Mouse (Mus musculus) neural tube, embryonic 15.5 days (tissue): Measurements from ENCODE around the gene Farp1. TPM values are rescaled to one million over a fixed set of nuclear protein-coding genes. Genes with fewer than 3 reads are reported as not detected.

Source experiments
- ATAC-seq: fragments of 200-750 bp; cut with Nextera tagmentation; 2 replicates; pipeline ENCODE4 v1.8.0; 2017; ENCODE audit warnings: mild to moderate bottlenecking, moderate TSS enrichment, moderate library complexity; ENCODE audit not compliant: low FRiP score
- H3K27ac ChIP-seq: fragments of 300-500 bp; sonication (generic); replicated peaks from 2 replicates; pipeline ENCODE4 v1.5.1; 2015; ENCODE audit warnings: mild to moderate bottlenecking, inconsistent platforms
- H3K27me3 ChIP-seq: fragments of 300-500 bp; sonication (generic); replicated peaks from 2 replicates; pipeline ENCODE4 v1.6.1; 2015; ENCODE audit warnings: inconsistent platforms
- H3K36me3 ChIP-seq: fragments of 300-500 bp; sonication (generic); 2 replicates; pipeline ENCODE4 v1.6.1; 2015; ENCODE audit warnings: inconsistent platforms
- H3K4me1 ChIP-seq: fragments of 300-500 bp; sonication (generic); 2 replicates; pipeline ENCODE4 v1.6.1; 2015; ENCODE audit warnings: inconsistent platforms
- H3K4me2 ChIP-seq: fragments of 300-500 bp; sonication (generic); 2 replicates; pipeline ENCODE4 v1.6.1; 2015; ENCODE audit warnings: inconsistent platforms, mild to moderate bottlenecking, moderate library complexity
- H3K4me3 ChIP-seq: fragments of 300-500 bp; sonication (generic); replicated peaks from 2 replicates; pipeline ENCODE4 v1.5.1; 2015; ENCODE audit warnings: mild to moderate bottlenecking, inconsistent platforms
- H3K9ac ChIP-seq: fragments of 300-500 bp; sonication (generic); replicated peaks from 2 replicates; pipeline ENCODE4 v1.6.1; 2015; ENCODE audit warnings: mild to moderate bottlenecking, inconsistent platforms
- H3K9me3 ChIP-seq: fragments of 300-500 bp; sonication (generic); replicated peaks from 2 replicates; pipeline ENCODE4 v1.6.1; 2016; ENCODE audit warnings: inconsistent platforms
- WGBS: fragments of 180-500 bp; shearing (Covaris S2); methylation state at CpG from one replicate; pipeline ENCODE4 v1.1.7; 2015; ENCODE audit warnings: mixed read lengths; 5-methylcytosine and 5-hydroxymethylcytosine counted together
- polyA plus RNA-seq: library from polyadenylated mRNA; unstranded; fragments of >200 nt; fragmentation: Nextera tagmentation; extraction: Ambion mirVana; gene quantifications from 2 replicates; pipeline ENCODE4 v1.2.1, GENCODE M21; 2015

Farp1 gene
- polyA plus RNA-seq, 1 experiment from 2014 or later: 28.5 TPM

- H3K27me3 ChIP-seq: no peaks in the 10 kb centered on the region
- peak; percentile 75 for ATAC-seq
Measured at GRCm38 (mm10) chr14:121279106-121279505, 244.1 kb downstream of the Farp1 start.

GRCm38 (mm10) chr14:121280601-121281335 is 245.8 kb downstream of the Farp1 start:
- Histone ChIP-seq H3K36me3 (peaks cover 74% of the 10 kb centered on the region), H3K4me1 (0 out of 2 replicates have a peak, but pooled peaks cover 3% of the 10 kb centered on the region), H3K4me2 (no peak overlapping the region), H3K27me3 (no peaks in the 10 kb centered on the region), H3K9ac (no peak overlapping the region), H3K4me3 (no peak overlapping the region), H3K9me3 (no peaks in the 10 kb centered on the region), H3K27ac (no peak overlapping the region)
- 77% methylated on average over 16 of the region's 16 CpGs for WGBS
- ATAC-seq: no peak

More at GRCm38 (mm10) chr14:121279106-121279505, 244.1 kb downstream of the Farp1 start:
- Histone ChIP-seq H3K4me1 (0 out of 2 replicates have a peak, but pooled peaks cover 3% of the 10 kb centered on the region), H3K36me3 (peaks cover 68% of the 10 kb centered on the region), H3K4me3 (no peak overlapping the region), H3K27ac (no peak overlapping the region), H3K4me2 (no peak overlapping the region), H3K9me3 (no peaks in the 10 kb centered on the region), H3K9ac (no peak overlapping the region)
- 33% methylated on average over 6 of the region's 6 CpGs for WGBS

DNA sequence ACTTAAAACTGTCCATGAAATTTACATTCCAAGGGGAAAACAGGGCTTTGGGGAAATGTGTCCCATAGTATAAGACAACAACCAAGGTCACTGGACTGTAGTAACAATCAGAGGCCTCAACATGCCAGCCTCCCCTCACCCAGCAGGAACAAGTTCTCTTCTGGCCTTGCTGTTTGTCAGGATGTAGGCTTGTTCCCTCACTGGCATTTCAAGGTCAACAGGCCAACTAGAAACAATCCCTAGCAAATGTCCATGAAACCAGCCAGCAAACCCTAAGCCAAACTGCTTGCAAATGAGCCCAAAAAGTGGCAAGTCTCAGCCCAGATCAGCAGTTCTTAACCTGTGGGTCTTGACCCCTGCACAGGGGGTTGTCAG is 246.3 kb downstream of the Farp1 start:
- Histone ChIP-seq H3K36me3 (peaks cover 75% of the 10 kb centered on the region), H3K9ac (no peak overlapping the region), H3K4me3 (no peak overlapping the region), H3K4me1 (0 out of 2 replicates have a peak, but pooled peaks cover 3% of the 10 kb centered on the region), H3K9me3 (no peaks in the 10 kb centered on the region), H3K27ac (no peak overlapping the region), H3K4me2 (no peak overlapping the region), H3K27me3 (no peaks in the 10 kb centered on the region)
- no peak for ATAC-seq

DNA sequence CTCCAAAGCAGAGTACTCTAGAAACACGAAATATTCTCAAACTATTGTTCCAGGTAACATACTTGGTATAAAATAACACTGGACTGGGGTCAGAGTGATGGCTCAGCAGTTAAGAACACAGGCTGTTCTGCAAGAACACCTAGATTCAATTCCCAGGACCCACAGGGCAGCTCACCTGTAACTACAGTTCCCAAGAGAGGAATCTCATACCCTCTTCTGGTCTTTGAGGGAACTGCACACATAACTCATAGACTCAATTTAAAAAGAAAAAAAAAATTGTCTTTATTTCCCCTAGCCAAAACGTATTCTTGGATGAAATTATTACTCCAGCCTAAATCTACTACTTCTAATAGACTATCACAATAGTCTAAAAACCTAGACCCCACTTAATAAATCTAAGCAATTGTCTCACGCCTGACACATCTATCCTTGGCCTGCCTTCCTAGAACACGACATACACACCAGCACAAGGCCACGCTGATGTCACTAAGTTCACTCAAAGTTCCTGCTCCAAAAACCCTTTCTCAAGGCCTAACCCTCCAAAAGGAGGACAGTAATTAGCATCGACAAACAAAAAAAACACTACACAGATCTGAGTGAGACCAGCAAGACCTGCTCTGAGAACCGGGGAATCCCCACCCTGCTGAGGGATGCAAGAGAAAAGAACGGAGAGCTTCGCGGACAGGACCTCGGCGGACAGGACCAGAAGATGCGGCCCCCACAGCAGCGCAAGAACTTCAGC is 250.6 kb downstream of the Farp1 start:
- Histone ChIP-seq H3K4me2 (no peak overlapping the region), H3K9me3 (no peaks in the 10 kb centered on the region), H3K36me3 (peaks cover 59% of the 10 kb centered on the region), H3K4me3 (no peak overlapping the region), H3K9ac (no peak overlapping the region), H3K27ac (no peak overlapping the region), H3K4me1 (no peaks in the 10 kb centered on the region), H3K27me3 (no peaks in the 10 kb centered on the region)
- WGBS: 95% methylated on average over 14 of the region's 14 CpGs
- ATAC-seq: no peak

DNA sequence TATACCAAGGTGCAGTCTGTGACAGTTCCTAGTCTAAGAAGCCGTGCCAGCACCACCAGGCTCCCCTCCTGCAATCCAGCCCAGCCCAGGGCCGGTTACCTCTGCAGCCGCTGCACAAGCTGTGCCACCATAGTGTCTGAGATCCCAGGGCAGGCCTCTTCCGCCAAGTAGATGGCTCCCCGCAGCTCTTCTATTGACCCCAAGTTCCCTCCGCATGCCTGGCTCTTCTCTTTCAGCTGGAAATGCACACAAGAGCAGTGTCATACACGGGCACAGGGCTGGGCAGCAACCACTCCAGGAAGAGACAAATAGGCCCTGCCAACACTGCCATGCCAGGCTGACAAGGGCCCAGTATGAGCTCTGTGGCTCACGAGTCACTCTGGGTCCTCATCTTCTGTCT is 256.9 kb downstream of the Farp1 start:
- H3K27me3 ChIP-seq: no peaks in the 10 kb centered on the region
- H3K4me3 ChIP-seq: no peak overlapping the region
- WGBS: 89% methylated on average over 8 of the region's 8 CpGs
- peaks cover 36% of the 10 kb centered on the region for H3K36me3 ChIP-seq
- H3K4me1 ChIP-seq: no peaks in the 10 kb centered on the region
- no peaks in the 10 kb centered on the region for H3K9me3 ChIP-seq
- no peak overlapping the region for H3K27ac ChIP-seq
- no peak overlapping the region for H3K9ac ChIP-seq
- H3K4me2 ChIP-seq: no peak overlapping the region
- ATAC-seq: no peak

- Histone ChIP-seq H3K9me3 (no peaks in the 10 kb centered on the region), H3K4me1 (no peaks in the 10 kb centered on the region), H3K4me2 (no peak overlapping the region), H3K27me3 (no peaks in the 10 kb centered on the region), H3K4me3 (no peak overlapping the region), H3K36me3 (peaks cover 36% of the 10 kb centered on the region), H3K9ac (no peak overlapping the region), H3K27ac (no peak overlapping the region)
- WGBS: 94% methylated on average over 3 of the region's 3 CpGs
- ATAC-seq: no peak
Measured at GRCm38 (mm10) chr14:121292391-121292790, 257.4 kb downstream of the Farp1 start.

GRCm38 (mm10) chr14:121294484-121294883 is 259.5 kb downstream of the Farp1 start:
- Histone ChIP-seq H3K4me3 (no peak overlapping the region), H3K36me3 (peaks cover 36% of the 10 kb centered on the region), H3K9me3 (no peaks in the 10 kb centered on the region), H3K9ac (no peak overlapping the region), H3K4me1 (no peaks in the 10 kb centered on the region), H3K27me3 (no peaks in the 10 kb centered on the region), H3K4me2 (no peak overlapping the region), H3K27ac (no peak overlapping the region)
- ATAC-seq: no peak
- 92% methylated on average over 12 of the region's 12 CpGs for WGBS

- Histone ChIP-seq H3K4me2 (no peak overlapping the region), H3K9me3 (no peaks in the 10 kb centered on the region), H3K9ac (no peak overlapping the region), H3K4me1 (no peaks in the 10 kb centered on the region), H3K27me3 (no peaks in the 10 kb centered on the region), H3K27ac (no peak overlapping the region), H3K36me3 (peaks cover 29% of the 10 kb centered on the region), H3K4me3 (no peak overlapping the region)
- no peak for ATAC-seq
- WGBS: 91% methylated on average over 6 of the region's 6 CpGs
Measured at GRCm38 (mm10) chr14:121297103-121297502, 262.1 kb downstream of the Farp1 start.

DNA sequence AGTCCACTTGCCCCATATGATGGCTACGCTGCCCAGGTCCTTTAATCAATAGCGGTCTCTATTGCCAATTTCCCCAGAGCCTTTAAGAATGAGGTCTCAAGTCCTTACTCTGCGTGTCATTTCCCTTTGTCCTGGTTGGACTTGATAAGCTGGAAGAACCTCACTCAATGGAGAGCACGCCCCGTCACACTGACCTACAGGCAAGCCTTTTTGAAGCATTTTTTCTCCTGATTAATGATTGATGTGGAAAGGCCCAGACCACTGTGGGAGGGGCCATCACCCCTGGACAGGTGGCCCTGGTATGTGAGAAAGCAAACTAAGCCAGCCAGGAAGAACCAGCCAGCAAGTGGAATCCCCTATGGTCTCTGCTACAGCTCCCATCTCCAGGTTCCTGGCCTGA is 263.5 kb downstream of the Farp1 start:
- no peaks in the 10 kb centered on the region for H3K27me3 ChIP-seq
- WGBS: 89% methylated on average over 5 of the region's 5 CpGs
- H3K36me3 ChIP-seq: peaks cover 21% of the 10 kb centered on the region
- H3K9me3 ChIP-seq: no peaks in the 10 kb centered on the region
- ATAC-seq: no peak
- no peak overlapping the region for H3K4me3 ChIP-seq
- no peak overlapping the region for H3K27ac ChIP-seq
- H3K9ac ChIP-seq: no peak overlapping the region
- no peak overlapping the region for H3K4me2 ChIP-seq
- 0 out of 2 replicates have a peak, but pooled peaks cover 3% of the 10 kb centered on the region for H3K4me1 ChIP-seq

DNA sequence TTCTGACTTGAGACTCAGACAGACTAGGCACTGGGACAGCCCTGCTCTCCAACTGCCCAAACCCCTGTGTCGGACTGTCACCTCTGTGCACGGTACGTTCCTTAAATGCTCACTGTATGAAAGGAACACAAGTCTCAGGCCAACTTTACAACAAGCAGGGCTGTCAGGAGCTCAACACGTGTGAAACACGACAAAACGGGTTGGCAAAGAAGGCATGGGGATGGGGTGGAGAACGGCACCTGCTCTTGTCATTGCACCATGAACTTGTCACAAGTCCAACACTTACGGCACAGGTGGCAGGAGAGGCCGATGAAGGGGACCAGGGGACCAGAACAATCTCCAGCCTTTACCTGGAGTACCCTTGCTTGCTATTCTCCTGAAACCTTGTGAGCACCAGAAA is 264.1 kb downstream of the Farp1 start:
- 0 out of 2 replicates have a peak, but pooled peaks cover 3% of the 10 kb centered on the region for H3K4me1 ChIP-seq
- no peak for ATAC-seq
- H3K36me3 ChIP-seq: peaks cover 16% of the 10 kb centered on the region
- H3K27ac ChIP-seq: no peak overlapping the region
- no peak overlapping the region for H3K4me3 ChIP-seq
- H3K4me2 ChIP-seq: no peak overlapping the region
- no peaks in the 10 kb centered on the region for H3K27me3 ChIP-seq
- H3K9me3 ChIP-seq: no peaks in the 10 kb centered on the region
- WGBS: 94% methylated on average over 9 of the region's 9 CpGs
- H3K9ac ChIP-seq: no peak overlapping the region

DNA sequence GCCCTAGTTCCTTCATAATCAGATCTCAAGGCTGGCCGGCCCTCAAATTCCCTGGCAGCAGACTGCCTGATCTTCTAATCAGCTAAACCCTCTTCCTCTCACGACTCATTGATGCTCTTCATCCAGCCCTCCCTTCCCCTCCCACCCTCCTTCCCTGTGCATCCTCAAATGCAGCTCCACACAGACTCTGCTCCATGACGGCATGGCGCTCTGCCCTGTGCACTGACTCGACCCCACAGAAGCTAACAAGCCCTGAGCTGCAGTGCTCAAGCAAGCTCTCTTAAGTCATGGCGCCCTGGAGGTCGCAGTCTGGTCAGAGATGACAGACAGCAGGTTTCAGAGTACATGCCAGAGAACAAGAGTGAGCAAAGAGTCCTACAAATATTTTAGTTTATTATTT is 269.5 kb downstream of the Farp1 start:
- Histone ChIP-seq H3K4me1 (0 out of 2 replicates have a peak, but pooled peaks cover 3% of the 10 kb centered on the region), H3K36me3 (peaks cover 10% of the 10 kb centered on the region; the same call in 1 of the 2 replicates), H3K27ac (no peak overlapping the region), H3K4me3 (no peak overlapping the region), H3K9ac (no peak overlapping the region), H3K27me3 (no peaks in the 10 kb centered on the region), H3K9me3 (no peaks in the 10 kb centered on the region), H3K4me2 (no peak overlapping the region)
- ATAC-seq: no peak
- WGBS: 58% methylated on average over 7 of the region's 7 CpGs
